Mouse (Mus musculus) stomach, postnatal 0 days (tissue): ENCODE measurements at regions not wholly inside any gene's neighbourhood (a gene's known extent, or its start where the extent isn't known, plus 50 kb on each side); places are given as distances from the start of the nearest gene placed in this dataset.

ENCODE experiments used
- CTCF ChIP-seq: IDR thresholded peaks from 2 replicates; pipeline ENCODE4 v1.5.1; 2016; ENCODE audit warnings: antibody characterized with exemption, low read depth, mild to moderate bottlenecking, moderate library complexity
- EP300 ChIP-seq: optimal IDR thresholded peaks from 2 replicates; pipeline ENCODE3; 2016; ENCODE audit warnings: antibody characterized with exemption

GRCm38 (mm10) chr8:87231762-87232161, 240.6 kb downstream of the Cbln1 start:
- TF ChIP-seq CTCF (no peak), EP300 (no peak)
